In the genomic region with DNA sequence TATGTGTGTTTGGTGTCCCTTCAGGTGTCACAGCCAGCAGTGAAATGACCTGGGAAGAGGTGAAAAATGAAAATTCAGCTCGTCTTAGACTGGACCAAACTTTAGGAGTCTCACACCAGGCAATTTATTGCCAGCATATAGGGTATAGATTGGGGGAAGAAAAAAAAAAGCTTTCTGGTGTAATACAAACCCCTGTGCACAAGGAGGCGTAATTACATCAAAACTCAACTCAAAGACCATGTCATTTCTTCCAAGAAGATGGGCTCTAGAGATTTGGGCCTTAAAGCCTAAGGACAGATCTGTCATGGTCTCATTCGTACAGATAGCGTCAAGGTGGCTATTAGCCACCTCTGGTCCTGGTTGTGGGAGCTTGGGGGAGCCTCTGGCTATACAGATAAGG, we compare ENCODE assay signal across 17 mouse cellular contexts.
DNase-seq lines count a peak whose midpoint lies in the region; TF ChIP-seq lines count a peak whose summit lies in the region.
"Had no signal": no experiment of that assay in that cellular context is flagged by ENCODE, and none has a peak within 500 bp of the region (broad histone marks: within the 10 kb centered on the region; RNA-seq: fewer than 3 reads in every experiment).

No protein-coding gene starts in this region.

- H3K4me1 ChIP-seq in CH12.LX (ENCODE audit: control insufficient read depth in 1 of 2, insufficient read depth in 2 of 2): no peaks in the 10 kb centered on the region
- H3K4me1 ChIP-seq: hindbrain, embryonic 15.5 days; kidney, embryonic 15.5 days; liver, embryonic 15.5 days; neural tube, embryonic 15.5 days had no signal

- in situ Hi-C loops in CH12.LX (cut with MboI; ENCODE audit: low pct_ligation_motif_present, low pct_unique_long_range_greater_than_20kb, low sequenced_read_pairs): loop anchor here (5.0 kb wide), 1 partner anchor 168 kb away; no protein-coding TSS in a partner anchor

- no peaks in the 10 kb centered on the region for H3K9me3 ChIP-seq in CH12.LX (replicated peaks; ENCODE audit: low read length)
- H3K9me3 ChIP-seq: forebrain, embryonic 10.5 days; hindbrain, embryonic 15.5 days; kidney, embryonic 15.5 days; liver, embryonic 15.5 days; neural tube, embryonic 15.5 days had no signal

- no peaks in the 10 kb centered on the region for H3K36me3 ChIP-seq in CH12.LX (replicated peaks in 1 of 2; ENCODE audit: control insufficient read depth in 1 of 2, insufficient read depth in 1 of 2, low read length in 1 of 2)
- H3K36me3 ChIP-seq: forebrain, embryonic 10.5 days; hindbrain, embryonic 15.5 days; kidney, embryonic 15.5 days; liver, embryonic 15.5 days; neural tube, embryonic 15.5 days had no signal

- H3K27ac ChIP-seq in gastrocnemius, adult 2 months: peak overlapping the region; percentile 90
- H3K27ac ChIP-seq in layer of hippocampus, adult 2 months: no peak overlapping the region
- H3K27ac ChIP-seq in CH12.LX (ENCODE audit: insufficient read depth, low read depth): no peak overlapping the region
- H3K27ac ChIP-seq: forebrain, embryonic 10.5 days; hindbrain, embryonic 15.5 days; kidney, embryonic 15.5 days; liver, embryonic 15.5 days; neural tube, embryonic 15.5 days had no signal

- no peak overlapping the region for H3K4me2 ChIP-seq in CH12.LX (ENCODE audit: insufficient read depth, low read depth, poor library complexity, severe bottlenecking)
- H3K4me2 ChIP-seq: hindbrain, embryonic 15.5 days; kidney, embryonic 15.5 days; liver, embryonic 15.5 days; neural tube, embryonic 15.5 days had no signal

- TF ChIP-seq RAD21 in CH12.LX (IDR thresholded peaks at IDR 0.05; ENCODE audit: low read depth, low read length): peak; percentile 82

- TF ChIP-seq POLR2A in CH12.LX (IDR thresholded peaks at IDR 0.05; ENCODE audit: low read depth, low read length): no peak

- peak; percentile 56 for TF ChIP-seq CTCF in gastrocnemius, adult 2 months (IDR thresholded peaks at IDR 0.05)
- TF ChIP-seq CTCF in layer of hippocampus, adult 2 months (conservative IDR thresholded peaks at IDR 0.05): peak; percentile 51
- TF ChIP-seq CTCF in CH12.LX (conservative IDR thresholded peaks at IDR 0.05 in 1 of 2, IDR thresholded peaks at IDR 0.05 in 1 of 2; ENCODE audit: low read depth in 2 of 2, low read length in 2 of 2): peak; percentile 25 to 86; a peak in 3 of 4 replicates

- H3K27me3 ChIP-seq in CH12.LX (replicated peaks): no peaks in the 10 kb centered on the region
- H3K27me3 ChIP-seq: hindbrain, embryonic 15.5 days; kidney, embryonic 15.5 days; liver, embryonic 15.5 days; neural tube, embryonic 15.5 days had no signal

- intact Hi-C loops in gastrocnemius, adult 2 months (cut with DNase I): loop anchor here (1.0 to 5.0 kb wide), 3 partner anchors 166 to 218 kb away; no protein-coding TSS in a partner anchor
- intact Hi-C loops in gastrocnemius, postnatal 36 days (cut with DNase I): loop anchor here (5.0 kb wide), 2 partner anchors 198 to 218 kb away; no protein-coding TSS in a partner anchor

- H3K4me3 ChIP-seq in gastrocnemius, adult 2 months: no peak overlapping the region
- no peak overlapping the region for H3K4me3 ChIP-seq in layer of hippocampus, adult 2 months
- no peak overlapping the region for H3K4me3 ChIP-seq in CH12.LX (replicated peaks in 1 of 3; ENCODE audit: low read depth in 2 of 3, low read length in 2 of 3, poor library complexity in 1 of 3)
- H3K4me3 ChIP-seq: forebrain, embryonic 10.5 days; hindbrain, embryonic 15.5 days; kidney, embryonic 15.5 days; liver, embryonic 15.5 days; neural tube, embryonic 15.5 days had no signal

- DNase-seq in gastrocnemius, adult 2 months: no peak
- no peak for DNase-seq in gastrocnemius, postnatal 36 days
- DNase-seq in layer of hippocampus, adult 2 months (ENCODE audit: low spot score in 2 of 2): no peak
- no peak for DNase-seq in layer of hippocampus, adult 9-11 months
- no peak for DNase-seq in CH12.LX (ENCODE audit: extremely low read depth)
- DNase-seq in embryo, embryonic 10.5 days (ENCODE audit: low spot score): peak; percentile 31
- no peak for DNase-seq in testis, postnatal 10 days (ENCODE audit: low spot score)
- DNase-seq in frontal cortex, postnatal 25 days (ENCODE audit: low spot score in 2 of 2): no peak
- DNase-seq: adrenal gland, adult 2 months; cerebellum, adult 8-10 months; left cerebral cortex, postnatal 4 days; right cerebral cortex, adult 18-20 months had no signal

- dilution Hi-C loops in CH12.LX (cut with MboI; ENCODE audit: extremely low pct_ligation_motif_present, extremely low pct_unique_long_range_greater_than_20kb, low sequenced_read_pairs): no loop called here

- no peak for TF ChIP-seq EP300 in CH12.LX (IDR thresholded peaks at IDR 0.05; ENCODE audit: low read length)

- H3K9ac ChIP-seq in CH12.LX (ENCODE audit: insufficient read depth, low read depth): no peak overlapping the region
- H3K9ac ChIP-seq: hindbrain, embryonic 15.5 days; kidney, embryonic 15.5 days; liver, embryonic 15.5 days; neural tube, embryonic 15.5 days had no signal

- H3K79me2 ChIP-seq in CH12.LX (replicated peaks; ENCODE audit: control insufficient read depth, extremely low read depth, insufficient read depth, poor library complexity, severe bottlenecking): no peaks in the 10 kb centered on the region

TF ChIP-seq in CH12.LX, 34 proteins besides CTCF, POLR2A, EP300 and RAD21:
- TF ChIP-seq SMC3 (IDR thresholded peaks at IDR 0.05; ENCODE audit: low read depth, low read length) (peak; percentile 90), ZNF384 (IDR thresholded peaks at IDR 0.05; ENCODE audit: low read depth, low read length) (peak; percentile 87), ZC3H11A (IDR thresholded peaks at IDR 0.05; ENCODE audit: low read depth, low read length) (peak; percentile 89), CHD1 (IDR thresholded peaks at IDR 0.05; ENCODE audit: low read depth, low read length) (no peak), POLR2AphosphoS2 (IDR thresholded peaks at IDR 0.05; ENCODE audit: low read depth, low read length) (no peak), KAT2A (IDR thresholded peaks at IDR 0.05; ENCODE audit: insufficient replicate concordance, low read length) (no peak)
